Mouse (Mus musculus) hindbrain, embryonic 15.5 days (tissue): ENCODE measurements around the gene Duox2. TPM values are rescaled to one million over a fixed set of nuclear protein-coding genes. Genes with fewer than 3 reads are reported as not detected.

Experiments
- ATAC-seq: fragments of 200-750 bp; cut with Nextera tagmentation; 2 replicates; pipeline ENCODE4 v1.8.0; 2017; ENCODE audit warnings: low read depth, moderate number of reproducible peaks, moderate TSS enrichment; ENCODE audit not compliant: low FRiP score
- H3K27ac ChIP-seq: fragments of 300-500 bp; sonication (generic); replicated peaks from 2 replicates; pipeline ENCODE4 v1.5.1; 2015; ENCODE audit warnings: mild to moderate bottlenecking, inconsistent platforms
- H3K27me3 ChIP-seq: fragments of 300-500 bp; sonication (generic); 2 replicates; pipeline ENCODE4 v1.6.1; 2015; ENCODE audit warnings: control low read depth, inconsistent platforms
- H3K36me3 ChIP-seq: fragments of 300-500 bp; sonication (generic); 2 replicates; pipeline ENCODE4 v1.6.1; 2015; ENCODE audit warnings: control low read depth, inconsistent platforms
- H3K4me1 ChIP-seq: fragments of 300-500 bp; sonication (generic); replicated peaks from 2 replicates; pipeline ENCODE4 v1.6.1; 2015; ENCODE audit warnings: control low read depth, inconsistent platforms
- H3K4me2 ChIP-seq: fragments of 300-500 bp; sonication (generic); 2 replicates; pipeline ENCODE4 v1.6.1; 2015; ENCODE audit warnings: moderate library complexity, mild to moderate bottlenecking, inconsistent platforms
- H3K4me3 ChIP-seq: fragments of 300-500 bp; sonication (generic); 2 replicates; pipeline ENCODE4 v1.5.1; 2015; ENCODE audit warnings: mild to moderate bottlenecking, inconsistent platforms
- H3K9ac ChIP-seq: fragments of 300-500 bp; sonication (generic); 2 replicates; pipeline ENCODE4 v1.6.1; 2015; ENCODE audit warnings: inconsistent platforms
- H3K9me3 ChIP-seq: fragments of 300-500 bp; sonication (generic); 2 replicates; pipeline ENCODE4 v1.6.1; 2016; ENCODE audit warnings: control low read depth, inconsistent platforms
- WGBS: fragments of 180-500 bp; shearing (Covaris S2); methylation state at CpG from one replicate; pipeline ENCODE4 v1.1.7; 2015; 5-methylcytosine and 5-hydroxymethylcytosine counted together
- polyA plus RNA-seq: library from polyadenylated mRNA; unstranded; fragments of >200 nt; fragmentation: Nextera tagmentation; extraction: Ambion mirVana; gene quantifications from 2 replicates; pipeline ENCODE4 v1.2.1, GENCODE M21; 2015

Gene Duox2
- polyA plus RNA-seq, 1 experiment from 2014 or later: not detected

DNA sequence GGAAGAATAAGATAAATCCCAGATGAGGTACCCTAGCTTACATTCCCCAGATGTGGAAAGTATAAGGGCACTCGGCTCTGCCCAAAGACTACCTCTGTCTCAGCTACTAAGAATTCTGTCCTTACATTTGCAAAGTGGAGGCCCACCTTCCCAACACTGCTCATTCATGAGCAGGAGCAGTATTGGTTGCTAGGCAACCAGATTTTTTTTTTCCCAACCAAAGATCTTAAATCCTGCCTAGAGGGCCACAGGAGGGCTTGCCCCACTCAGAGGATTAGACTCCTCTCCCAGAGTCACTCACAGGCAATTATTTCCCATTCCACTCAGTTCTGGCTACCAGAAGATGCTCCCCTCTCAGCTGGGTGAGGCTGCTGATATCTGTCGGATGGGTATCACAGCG lies 33.6 kb downstream of the Duox2 start:
- Histone ChIP-seq H3K27me3 (no peaks in the 10 kb centered on the region), H3K4me1 (peaks cover 8% of the 10 kb centered on the region), H3K9ac (no peak overlapping the region), H3K4me2 (no peak overlapping the region), H3K4me3 (no peak overlapping the region), H3K9me3 (no peaks in the 10 kb centered on the region), H3K27ac (no peak overlapping the region), H3K36me3 (no peaks in the 10 kb centered on the region)
- 56% methylated on average over 3 of the region's 3 CpGs for WGBS
- peak; percentile 60 for ATAC-seq

DNA sequence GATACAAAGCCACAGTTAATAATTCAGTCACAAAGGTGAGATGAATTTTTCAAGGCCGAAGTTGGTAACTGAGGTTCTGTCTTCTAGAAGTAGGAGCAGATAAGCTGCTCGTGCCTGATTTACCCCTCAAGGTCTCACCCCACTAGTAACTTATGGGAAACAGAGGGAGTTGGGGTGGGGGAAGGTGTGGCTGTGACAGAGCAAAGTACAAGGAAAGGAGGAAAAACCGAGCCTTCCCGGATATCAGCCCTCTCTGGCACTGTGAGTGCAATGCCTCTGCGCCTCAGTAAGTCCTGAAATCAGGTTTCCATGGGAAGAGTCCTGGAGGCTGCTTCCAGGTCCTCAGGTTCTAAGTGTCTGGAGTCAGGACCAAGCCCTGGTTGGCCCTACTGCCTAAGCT lies 37.5 kb downstream of the Duox2 start:
- Histone ChIP-seq H3K36me3 (no peaks in the 10 kb centered on the region), H3K9me3 (no peaks in the 10 kb centered on the region), H3K27ac (no peak overlapping the region), H3K4me1 (peaks cover 8% of the 10 kb centered on the region), H3K9ac (no peak overlapping the region), H3K4me3 (no peak overlapping the region), H3K4me2 (no peak overlapping the region), H3K27me3 (no peaks in the 10 kb centered on the region)
- WGBS: 90% methylated on average over 5 of the region's 5 CpGs
- ATAC-seq: no peak

- WGBS: 92% methylated on average over 5 of the region's 5 CpGs
- no peak overlapping the region for H3K4me2 ChIP-seq
- H3K9ac ChIP-seq: no peak overlapping the region
- ATAC-seq: no peak
- no peaks in the 10 kb centered on the region for H3K4me1 ChIP-seq
- H3K36me3 ChIP-seq: no peaks in the 10 kb centered on the region
- no peaks in the 10 kb centered on the region for H3K9me3 ChIP-seq
- H3K27me3 ChIP-seq: no peaks in the 10 kb centered on the region
- no peak overlapping the region for H3K27ac ChIP-seq
- no peak overlapping the region for H3K4me3 ChIP-seq
Observed at GRCm38 (mm10) chr2:122255997-122256396, 42.3 kb downstream of the Duox2 start.

- H3K4me2 ChIP-seq: no peak overlapping the region
Observed at GRCm38 (mm10) chr2:122247786-122248185, 50.5 kb downstream of the Duox2 start.

GRCm38 (mm10) chr2:122243671-122244131 lies 54.5 kb downstream of the Duox2 start:
- Histone ChIP-seq H3K36me3 (no peaks in the 10 kb centered on the region), H3K9ac (no peak overlapping the region), H3K27me3 (no peaks in the 10 kb centered on the region), H3K9me3 (no peaks in the 10 kb centered on the region), H3K4me1 (no peaks in the 10 kb centered on the region), H3K4me2 (no peak overlapping the region), H3K4me3 (no peak overlapping the region), H3K27ac (no peak overlapping the region)
- WGBS: 7% methylated on average over 3 of the region's 3 CpGs
- ATAC-seq: peak; percentile 66; the same call in 1 of the 2 replicates

More at GRCm38 (mm10) chr2:122247786-122248185, 50.5 kb downstream of the Duox2 start:
- WGBS: 92% methylated on average over 10 of the region's 10 CpGs
- Histone ChIP-seq H3K36me3 (no peaks in the 10 kb centered on the region), H3K27me3 (no peaks in the 10 kb centered on the region), H3K4me3 (no peak overlapping the region), H3K9me3 (no peaks in the 10 kb centered on the region), H3K9ac (no peak overlapping the region), H3K27ac (no peak overlapping the region), H3K4me1 (no peaks in the 10 kb centered on the region)
- no peak for ATAC-seq

DNA sequence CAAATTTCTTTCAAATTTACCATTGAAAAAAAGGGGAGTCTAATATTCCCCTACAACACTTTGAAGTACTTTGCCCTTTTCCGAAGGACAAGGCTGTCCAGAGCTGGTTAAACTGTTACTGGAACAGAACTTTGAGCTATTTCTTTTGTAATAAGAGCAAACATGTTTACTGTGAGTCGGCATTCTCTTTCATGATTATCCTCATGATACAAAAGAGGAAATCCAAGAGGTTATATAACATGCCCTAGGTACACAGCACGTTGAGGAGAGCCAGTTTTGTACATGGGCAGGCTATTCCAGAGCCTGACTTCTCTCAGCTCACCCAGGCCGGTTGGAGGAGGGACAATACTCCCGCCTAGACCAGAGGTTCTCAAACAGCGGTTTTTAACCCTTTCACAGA lies 56.3 kb downstream of the Duox2 start:
- no peak overlapping the region for H3K27ac ChIP-seq
- 0 out of 2 replicates have a peak, but pooled peaks cover 3% of the 10 kb centered on the region for H3K4me1 ChIP-seq
- ATAC-seq: no peak
- no peak overlapping the region for H3K4me2 ChIP-seq
- H3K36me3 ChIP-seq: no peaks in the 10 kb centered on the region
- H3K4me3 ChIP-seq: no peak overlapping the region
- H3K9ac ChIP-seq: no peak overlapping the region
- WGBS: 78% methylated on average over 6 of the region's 6 CpGs
- no peaks in the 10 kb centered on the region for H3K9me3 ChIP-seq
- H3K27me3 ChIP-seq: no peaks in the 10 kb centered on the region

DNA sequence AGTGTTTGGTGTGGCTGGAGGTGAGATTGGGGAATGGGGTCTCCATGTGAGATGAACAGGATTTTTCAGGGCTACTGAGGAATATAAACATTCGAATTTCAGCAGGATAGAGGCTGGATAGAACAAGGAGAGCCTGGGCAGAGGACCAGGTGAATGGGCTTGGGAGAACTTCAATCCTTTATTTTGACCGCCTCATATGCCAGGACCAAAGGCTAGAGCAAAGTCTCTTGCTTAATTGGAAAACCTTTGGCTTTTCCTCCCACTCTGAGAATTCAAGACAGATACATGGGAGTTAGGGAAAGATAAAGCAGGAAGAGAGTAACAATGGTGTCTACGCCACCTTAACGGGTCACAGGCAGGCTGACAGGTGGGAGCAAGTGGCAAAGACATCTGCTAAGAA lies 57.0 kb downstream of the Duox2 start:
- Histone ChIP-seq H3K4me3 (no peak overlapping the region), H3K27me3 (no peaks in the 10 kb centered on the region), H3K4me1 (0 out of 2 replicates have a peak, but pooled peaks cover 3% of the 10 kb centered on the region), H3K9me3 (no peaks in the 10 kb centered on the region), H3K36me3 (no peaks in the 10 kb centered on the region), H3K27ac (no peak overlapping the region), H3K4me2 (no peak overlapping the region), H3K9ac (no peak overlapping the region)
- WGBS: 92% methylated on average over 4 of the region's 4 CpGs
- no peak for ATAC-seq

- Histone ChIP-seq H3K4me3 (no peak overlapping the region), H3K27ac (no peak overlapping the region), H3K9ac (no peak overlapping the region), H3K9me3 (no peaks in the 10 kb centered on the region), H3K4me2 (no peak overlapping the region), H3K27me3 (no peaks in the 10 kb centered on the region), H3K36me3 (no peaks in the 10 kb centered on the region), H3K4me1 (0 out of 2 replicates have a peak, but pooled peaks cover 3% of the 10 kb centered on the region)
- ATAC-seq: no peak
Observed at GRCm38 (mm10) chr2:122240735-122241134, 57.5 kb downstream of the Duox2 start.

GRCm38 (mm10) chr2:122237891-122238470 lies 60.3 kb downstream of the Duox2 start:
- ATAC-seq: no peak
- Histone ChIP-seq H3K9me3 (no peaks in the 10 kb centered on the region), H3K4me2 (no peak overlapping the region), H3K9ac (no peak overlapping the region), H3K27me3 (no peaks in the 10 kb centered on the region), H3K27ac (no peak overlapping the region), H3K4me3 (no peak overlapping the region), H3K4me1 (peaks cover 14% of the 10 kb centered on the region), H3K36me3 (no peaks in the 10 kb centered on the region)
- WGBS: 81% methylated on average over 2 of the region's 2 CpGs

GRCm38 (mm10) chr2:122236321-122236720 lies 61.9 kb downstream of the Duox2 start:
- no peak overlapping the region for H3K9ac ChIP-seq
- H3K27ac ChIP-seq: no peak overlapping the region
- no peaks in the 10 kb centered on the region for H3K9me3 ChIP-seq
- no peaks in the 10 kb centered on the region for H3K27me3 ChIP-seq
- no peak overlapping the region for H3K4me3 ChIP-seq
- H3K4me2 ChIP-seq: no peak overlapping the region
- no peak for ATAC-seq
- peaks cover 14% of the 10 kb centered on the region for H3K4me1 ChIP-seq
- no peaks in the 10 kb centered on the region for H3K36me3 ChIP-seq

DNA sequence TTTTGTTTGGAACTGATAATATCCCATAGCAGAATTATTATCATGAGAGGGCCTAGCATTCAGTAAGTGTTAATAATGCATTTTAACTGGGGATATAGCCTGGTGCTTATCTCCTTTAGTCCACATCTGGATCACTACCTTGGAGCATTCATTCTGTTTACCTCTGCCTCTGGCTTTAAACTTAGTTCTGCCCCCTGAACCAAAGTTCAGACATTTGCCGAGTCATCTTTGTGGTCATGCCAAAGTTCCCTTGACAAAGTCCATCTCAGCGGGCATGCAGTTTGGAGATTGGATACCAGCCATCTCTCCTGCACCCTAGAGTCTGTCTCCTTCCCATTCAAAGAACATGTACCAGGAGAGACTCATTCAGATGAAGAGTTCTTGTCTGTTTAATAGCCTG lies 62.8 kb downstream of the Duox2 start:
- 87% methylated on average over 2 of the region's 2 CpGs for WGBS
- H3K4me3 ChIP-seq: peak overlapping the region; percentile 56; the same call in 1 of the 2 replicates
- H3K27ac ChIP-seq: no peak overlapping the region
- no peaks in the 10 kb centered on the region for H3K27me3 ChIP-seq
- no peak for ATAC-seq
- no peaks in the 10 kb centered on the region for H3K36me3 ChIP-seq
- no peaks in the 10 kb centered on the region for H3K9me3 ChIP-seq
- H3K4me1 ChIP-seq: peaks cover 14% of the 10 kb centered on the region
- H3K9ac ChIP-seq: no peak overlapping the region
- H3K4me2 ChIP-seq: peak overlapping the region; percentile 79

DNA sequence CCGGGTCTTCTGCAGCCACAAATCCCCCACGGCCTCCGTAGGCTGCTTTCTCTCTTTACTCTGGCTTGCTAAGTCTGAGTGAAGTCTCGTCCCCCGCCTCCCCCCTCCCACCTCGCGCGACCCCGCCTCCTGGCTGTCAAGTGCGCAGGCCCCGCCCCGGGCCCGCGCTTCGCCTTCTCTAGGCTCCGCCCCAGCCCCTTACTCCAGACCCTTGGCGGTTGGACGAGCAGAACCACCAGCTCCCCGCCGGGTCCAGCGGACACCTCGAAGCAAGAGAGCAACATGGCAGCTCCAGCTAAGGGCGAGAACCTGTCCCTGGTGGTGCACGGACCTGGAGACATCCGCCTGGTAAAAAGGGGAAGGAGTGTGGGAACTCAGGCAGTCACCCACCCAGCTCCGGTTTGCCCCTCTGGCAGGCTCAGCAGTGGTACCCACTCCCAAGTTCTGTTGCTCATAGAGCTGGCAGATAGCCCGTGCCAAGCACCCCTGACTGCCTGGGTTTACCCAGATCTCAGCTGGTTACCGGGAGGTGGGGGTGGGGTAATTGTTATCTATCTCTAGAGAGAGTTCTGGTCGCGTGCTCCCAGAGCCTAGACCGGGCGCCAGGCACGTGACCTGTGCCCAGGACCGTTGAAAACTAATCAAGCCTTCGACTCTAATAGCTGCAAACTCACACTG lies 63.5 kb downstream of the Duox2 start, which contains the start of gene Sord:
Gene Sord, plus strand, starts transcription at position 139 of the 678 bp plus-strand sequence.
- peak within 1 kb of the TSS; percentile 79 for H3K4me2 ChIP-seq
- H3K9me3 ChIP-seq: no peaks in the 10 kb centered on the region
- peaks cover 14% of the 10 kb centered on the region for H3K4me1 ChIP-seq
- peak within 1 kb of the TSS; percentile 69 for H3K27ac ChIP-seq
- no peaks in the 10 kb centered on the region for H3K27me3 ChIP-seq
- under 1% methylated on average over 35 of the region's 35 CpGs for whole genome bisulfite sequencing
- H3K36me3 ChIP-seq: no peaks in the 10 kb centered on the region
- peak within 1 kb of the TSS; percentile 56 for H3K9ac ChIP-seq
- H3K4me3 ChIP-seq: peak within 1 kb of the TSS; percentile 56
- ATAC-seq: peak; percentile 94
